Mouse (Mus musculus) layer of hippocampus, postnatal 10 days (tissue): ENCODE measurements around the gene Plekhf1. TPM values are rescaled to one million over a fixed set of nuclear protein-coding genes. Genes with fewer than 3 reads are reported as not detected.

Experiments
- DNase-seq, 2 experiments: peaks; one replicate each; pipeline ENCODE4 v3.0.0; 2021; ENCODE audit warnings: low spot score in 2 of 2
- long read RNA-seq: library from polyadenylated mRNA; stranded (forward); transcript quantifications from one replicate; pipeline ENCODE4 v2.0.0, GENCODE M21; 2023
- total RNA-seq, 2 experiments: library from RNA; stranded (reverse); gene quantifications; 2 replicates each; pipeline ENCODE4 v1.2.3; 2021

Gene Plekhf1
- total RNA-seq = 1 to 10 TPM; 1.3 to 1.8 TPM
- long read RNA-seq, full-length matches to known transcripts = 3 of 3 reads
- long read RNA-seq, partial matches to known transcripts = 0 of 3 reads
- long read RNA-seq, other reads (novel, unspliced or antisense) = 0 of 3 reads

GRCm38 (mm10) chr7:38227900-38228298 is at the start of gene Plekhf1:
TSS of gene Plekhf1 (minus strand) at chr7:38228016.
- peak; percentile 80 to 83 for DNase-seq

GRCm38 (mm10) chr7:38272551-38272950 is 44.7 kb upstream of the Plekhf1 start:
- DNase-seq = no peak

GRCm38 (mm10) chr7:38271859-38272258 is 44.0 kb upstream of the Plekhf1 start:
- DNase-seq = no peak

- DNase-seq = no peak
Measured at GRCm38 (mm10) chr7:38271511-38271811, 43.6 kb upstream of the Plekhf1 start.

- peak; percentile 96 for DNase-seq
Measured at GRCm38 (mm10) chr7:38270703-38271510, 43.1 kb upstream of the Plekhf1 start, which contains the start of gene Pop4. TSS of gene Pop4 (minus strand) at chr7:38271423.

- DNase-seq = peak; percentile 42 to 53
Measured at GRCm38 (mm10) chr7:38267006-38267680, 39.3 kb upstream of the Plekhf1 start.

- peak; percentile 24 to 34 for DNase-seq
Measured at GRCm38 (mm10) chr7:38262406-38262805, 34.6 kb upstream of the Plekhf1 start.

- DNase-seq = no peak
Measured at GRCm38 (mm10) chr7:38259631-38260030, 31.8 kb upstream of the Plekhf1 start.

GRCm38 (mm10) chr7:38253441-38253840 is 25.6 kb upstream of the Plekhf1 start:
- DNase-seq = no peak

GRCm38 (mm10) chr7:38251494-38252216 is 23.8 kb upstream of the Plekhf1 start:
- DNase-seq = peak; percentile 30 to 37

- DNase-seq = no peak
Measured at GRCm38 (mm10) chr7:38242417-38242816, 14.6 kb upstream of the Plekhf1 start.

GRCm38 (mm10) chr7:38237140-38237539 is 9.3 kb upstream of the Plekhf1 start:
- DNase-seq = no peak

- no peak for DNase-seq
Measured at GRCm38 (mm10) chr7:38236400-38237105, 8.7 kb upstream of the Plekhf1 start.

GRCm38 (mm10) chr7:38230285-38230684 is 2.5 kb upstream of the Plekhf1 start:
- no peak for DNase-seq

GRCm38 (mm10) chr7:38228329-38228728 is 513 bp upstream of the Plekhf1 start:
- DNase-seq = no peak

- DNase-seq = peak; percentile 58 to 62
Measured at GRCm38 (mm10) chr7:38227181-38227899, 476 bp downstream of the Plekhf1 start.

GRCm38 (mm10) chr7:38226226-38226625 is 1.6 kb downstream of the Plekhf1 start:
- DNase-seq = no peak

GRCm38 (mm10) chr7:38224577-38225369 is 3.0 kb downstream of the Plekhf1 start:
- DNase-seq = no peak

GRCm38 (mm10) chr7:38220866-38221265 is 7.0 kb downstream of the Plekhf1 start:
- DNase-seq = no peak

GRCm38 (mm10) chr7:38219526-38219925 is 8.3 kb downstream of the Plekhf1 start:
- DNase-seq = no peak
